Comparison of ENCODE assay signal across 28 mouse cellular contexts in genomic region chr6:135799949-135800348, GRCm38 (mm10).
DNase-seq lines count a peak whose midpoint lies in the region; ATAC-seq lines count a peak whose summit lies in the region.
"Had no signal": no experiment of that assay in that cellular context is flagged by ENCODE, and none has a peak within 500 bp of the region (broad histone marks: within the 10 kb centered on the region; RNA-seq: fewer than 3 reads in every experiment).

No protein-coding gene starts in this region.

- H3K4me1 ChIP-seq in hindbrain, embryonic 14.5 days (replicated peaks; ENCODE audit: control insufficient read depth, insufficient read depth, low read length) = no peaks in the 10 kb centered on the region
- 0 out of 2 replicates have a peak, but pooled peaks cover 2% of the 10 kb centered on the region for H3K4me1 ChIP-seq in hindbrain, embryonic 16.5 days (ENCODE audit: control insufficient read depth, insufficient read depth, low read depth, low read length)
- no peaks in the 10 kb centered on the region for H3K4me1 ChIP-seq in midbrain, embryonic 14.5 days (ENCODE audit: control insufficient read depth, insufficient read depth, low read length)
- no peaks in the 10 kb centered on the region for H3K4me1 ChIP-seq in midbrain, embryonic 10.5 days
- peaks cover 28% of the 10 kb centered on the region for H3K4me1 ChIP-seq in kidney, embryonic 15.5 days
- H3K4me1 ChIP-seq: forebrain, embryonic 12.5 days; forebrain, embryonic 15.5 days had no signal

- H3K9ac ChIP-seq in hindbrain, embryonic 14.5 days = no peak overlapping the region
- no peak overlapping the region for H3K9ac ChIP-seq in hindbrain, embryonic 16.5 days (ENCODE audit: low read depth, low read length)
- no peak overlapping the region for H3K9ac ChIP-seq in midbrain, embryonic 14.5 days (replicated peaks; ENCODE audit: low read length)
- H3K9ac ChIP-seq in kidney, embryonic 15.5 days = no peak overlapping the region
- H3K9ac ChIP-seq: embryonic facial prominence, embryonic 13.5 days; forebrain, embryonic 12.5 days; forebrain, embryonic 15.5 days; hindbrain, embryonic 12.5 days had no signal

- no peak overlapping the region for H3K4me3 ChIP-seq in hindbrain, embryonic 14.5 days (replicated peaks; ENCODE audit: low read length)
- no peak overlapping the region for H3K4me3 ChIP-seq in hindbrain, embryonic 16.5 days (ENCODE audit: low read length)
- no peak overlapping the region for H3K4me3 ChIP-seq in midbrain, embryonic 14.5 days (replicated peaks; ENCODE audit: low read depth, low read length)
- no peak overlapping the region for H3K4me3 ChIP-seq in midbrain, embryonic 10.5 days
- no peak overlapping the region for H3K4me3 ChIP-seq in kidney, embryonic 15.5 days (replicated peaks)
- H3K4me3 ChIP-seq: embryonic facial prominence, embryonic 10.5 days; embryonic facial prominence, embryonic 13.5 days; erythroblast, embryonic 14.5 days; forebrain, embryonic 12.5 days; forebrain, embryonic 15.5 days; gastrocnemius, adult 2 months; hindbrain, embryonic 12.5 days had no signal

- H3K36me3 ChIP-seq in hindbrain, embryonic 14.5 days (replicated peaks; ENCODE audit: control insufficient read depth, insufficient read depth) = no peaks in the 10 kb centered on the region
- no peaks in the 10 kb centered on the region for H3K36me3 ChIP-seq in hindbrain, embryonic 16.5 days (ENCODE audit: control insufficient read depth, insufficient read depth, low read length)
- no peaks in the 10 kb centered on the region for H3K36me3 ChIP-seq in midbrain, embryonic 14.5 days (ENCODE audit: control insufficient read depth, insufficient read depth, low read length)
- H3K36me3 ChIP-seq in midbrain, embryonic 10.5 days = no peaks in the 10 kb centered on the region
- H3K36me3 ChIP-seq in kidney, embryonic 15.5 days = no peaks in the 10 kb centered on the region
- H3K36me3 ChIP-seq: embryonic facial prominence, embryonic 10.5 days; embryonic facial prominence, embryonic 13.5 days; forebrain, embryonic 12.5 days; forebrain, embryonic 15.5 days; G1E; hindbrain, embryonic 12.5 days had no signal

- no peaks in the 10 kb centered on the region for H3K27me3 ChIP-seq in hindbrain, embryonic 14.5 days (ENCODE audit: control insufficient read depth, insufficient read depth, low read length)
- H3K27me3 ChIP-seq in hindbrain, embryonic 16.5 days (replicated peaks; ENCODE audit: control insufficient read depth, insufficient read depth, low read length) = no peaks in the 10 kb centered on the region
- H3K27me3 ChIP-seq in midbrain, embryonic 14.5 days (ENCODE audit: control insufficient read depth, insufficient read depth, low read length) = no peaks in the 10 kb centered on the region
- H3K27me3 ChIP-seq in midbrain, embryonic 10.5 days (ENCODE audit: low read depth, poor library complexity, severe bottlenecking) = no peaks in the 10 kb centered on the region
- H3K27me3 ChIP-seq in kidney, embryonic 15.5 days = no peaks in the 10 kb centered on the region
- H3K27me3 ChIP-seq: CH12.LX; embryonic facial prominence, embryonic 13.5 days; forebrain, embryonic 15.5 days; hindbrain, embryonic 12.5 days; Patski had no signal

- peak overlapping the region; percentile 20; the same call in 1 of the 2 replicates for H3K27ac ChIP-seq in hindbrain, embryonic 14.5 days
- no peak overlapping the region for H3K27ac ChIP-seq in hindbrain, embryonic 16.5 days (ENCODE audit: low read depth, low read length)
- H3K27ac ChIP-seq in midbrain, embryonic 14.5 days (replicated peaks; ENCODE audit: low read depth, low read length) = no peak overlapping the region
- no peak overlapping the region for H3K27ac ChIP-seq in midbrain, embryonic 10.5 days (replicated peaks)
- no peak overlapping the region for H3K27ac ChIP-seq in kidney, embryonic 15.5 days
- H3K27ac ChIP-seq: embryonic facial prominence, embryonic 10.5 days; embryonic facial prominence, embryonic 13.5 days; forebrain, embryonic 12.5 days; forebrain, embryonic 15.5 days; gastrocnemius, adult 2 months; hindbrain, embryonic 12.5 days; hindbrain, postnatal 0 days had no signal

- WGBS in hindbrain, embryonic 14.5 days = 62% methylated on average over 8 of the region's 8 CpGs
- WGBS in hindbrain, embryonic 16.5 days = 73% methylated on average over 8 of the region's 8 CpGs
- WGBS in midbrain, embryonic 14.5 days = 77% methylated on average over 8 of the region's 8 CpGs
- WGBS in midbrain, embryonic 10.5 days = 85% methylated on average over 8 of the region's 8 CpGs
- WGBS in kidney, embryonic 15.5 days = 54% methylated on average over 8 of the region's 8 CpGs

- H3K4me2 ChIP-seq in hindbrain, embryonic 14.5 days (replicated peaks) = no peak overlapping the region
- H3K4me2 ChIP-seq in hindbrain, embryonic 16.5 days (ENCODE audit: low read length) = no peak overlapping the region
- H3K4me2 ChIP-seq in midbrain, embryonic 14.5 days (ENCODE audit: low read length) = no peak overlapping the region
- no peak overlapping the region for H3K4me2 ChIP-seq in kidney, embryonic 15.5 days
- H3K4me2 ChIP-seq: embryonic facial prominence, embryonic 13.5 days; forebrain, embryonic 12.5 days; forebrain, embryonic 15.5 days; heart, embryonic 11.5 days; hindbrain, embryonic 12.5 days had no signal

- ATAC-seq in hindbrain, embryonic 14.5 days (ENCODE audit: low FRiP score) = no peak
- no peak for ATAC-seq in hindbrain, embryonic 16.5 days
- ATAC-seq in midbrain, embryonic 14.5 days (ENCODE audit: low FRiP score, low TSS enrichment) = no peak
- ATAC-seq in kidney, embryonic 15.5 days (replicated peaks; ENCODE audit: low FRiP score) = no peak
- ATAC-seq: forebrain, embryonic 15.5 days; hindbrain, postnatal 0 days; Patski had no signal

- no peak for DNase-seq in hindbrain, embryonic 14.5 days (ENCODE audit: low spot score)
- peak; percentile 8 for DNase-seq in midbrain, embryonic 14.5 days
- no peak for DNase-seq in midbrain, embryonic 10.5 days (ENCODE audit: low spot score)
- peak; percentile 74 for DNase-seq in brain, adult 2 months (ENCODE audit: low read depth, low spot score)
- DNase-seq in telencephalon, adult 2 months (ENCODE audit: low read depth, low spot score) = peak; percentile 61
- DNase-seq: adrenal gland, postnatal 10 days; B cell, adult 2 months; cerebellum, adult 11-12 months; cerebellum, adult 8-10 months; cerebellum, postnatal 10 days; cerebellum, postnatal 36 days; embryo, embryonic 11 days; gastrocnemius, adult 2 months; gastrocnemius, postnatal 14 days; heart, adult 11 months had no signal

- no peaks in the 10 kb centered on the region for H3K9me3 ChIP-seq in hindbrain, embryonic 14.5 days (ENCODE audit: control insufficient read depth, low read length)
- no peaks in the 10 kb centered on the region for H3K9me3 ChIP-seq in hindbrain, embryonic 16.5 days (ENCODE audit: control insufficient read depth, low read length)
- no peaks in the 10 kb centered on the region for H3K9me3 ChIP-seq in midbrain, embryonic 14.5 days (ENCODE audit: control insufficient read depth, low read length)
- no peaks in the 10 kb centered on the region for H3K9me3 ChIP-seq in midbrain, embryonic 10.5 days (replicated peaks)
- H3K9me3 ChIP-seq in kidney, embryonic 15.5 days (replicated peaks) = no peaks in the 10 kb centered on the region
- H3K9me3 ChIP-seq: embryonic facial prominence, embryonic 10.5 days; embryonic facial prominence, embryonic 13.5 days; forebrain, embryonic 12.5 days; forebrain, embryonic 15.5 days; hindbrain, embryonic 12.5 days had no signal

Comparison
In these comparisons a context has a peak if more than half of its experiments do, and no peak if none do; other contexts are left out.
1. DNase-seq: peak in midbrain, embryonic 14.5 days (single experiment), brain, adult 2 months (single experiment) and telencephalon, adult 2 months (single experiment); none in hindbrain, embryonic 14.5 days (single experiment) and midbrain, embryonic 10.5 days (single experiment).